Mouse (Mus musculus): ENCODE results near the gene Naxe. TPM values are rescaled to one million over a fixed set of nuclear protein-coding genes. Genes with fewer than 3 reads are reported as not detected.

The Naxe gene
- polyA plus RNA-seq, 1 experiment from 2014 or later, result 161 TPM

- peak within 1 kb of the TSS; percentile 64 for H3K4me3 ChIP-seq (replicated peaks; ENCODE audit: low read depth, low read length)
- ATAC-seq (replicated peaks; ENCODE audit: low FRiP score, low read depth), result peak; percentile 93
- no peak for TF ChIP-seq CTCF (IDR thresholded peaks at IDR 0.05; ENCODE audit: low read depth)
- H3K9me3 ChIP-seq (replicated peaks; ENCODE audit: low read length), result no peaks in the 10 kb centered on the region
- H3K36me3 ChIP-seq (ENCODE audit: insufficient read depth, low read length), result no peaks in the 10 kb centered on the region
- peaks cover 3% of the 10 kb centered on the region; the same call in 1 of the 2 replicates for H3K4me1 ChIP-seq (replicated peaks; ENCODE audit: insufficient read depth, low read length)
- peak within 1 kb of the TSS; percentile 52 for H3K9ac ChIP-seq (ENCODE audit: low read depth, low read length)
- 10% methylated on average over 36 of the region's 36 CpGs for WGBS
- H3K27ac ChIP-seq, result peak within 1 kb of the TSS; percentile 50; the same call in 1 of the 2 replicates
- peak within 1 kb of the TSS; percentile 75 for H3K4me2 ChIP-seq (ENCODE audit: low read length)
- DNase-seq (ENCODE audit: low spot score), result peak; percentile 95
- H3K27me3 ChIP-seq (ENCODE audit: insufficient read depth, low read length), result no peaks in the 10 kb centered on the region
Measured at GRCm38 (mm10) chr3:88042661-88043421, 15.5 kb downstream of the Naxe start, which contains the start of gene Gpatch4. TSS of gene Gpatch4 (plus strand) at chr3:88043108.

- H3K9ac ChIP-seq (ENCODE audit: low read depth, low read length), result no peak overlapping the region
- H3K4me1 ChIP-seq (replicated peaks; ENCODE audit: insufficient read depth, low read length), result no peaks in the 10 kb centered on the region
- H3K4me2 ChIP-seq (ENCODE audit: low read length), result no peak overlapping the region
- H3K27me3 ChIP-seq (ENCODE audit: insufficient read depth, low read length), result no peaks in the 10 kb centered on the region
- WGBS, result 55% methylated on average over 1 of the region's 1 CpGs
- H3K36me3 ChIP-seq (ENCODE audit: insufficient read depth, low read length), result no peaks in the 10 kb centered on the region
- H3K9me3 ChIP-seq (replicated peaks; ENCODE audit: low read length), result no peaks in the 10 kb centered on the region
- H3K27ac ChIP-seq, result no peak overlapping the region
- DNase-seq (ENCODE audit: low spot score) (no peak), ATAC-seq (replicated peaks; ENCODE audit: low FRiP score, low read depth) (no peak)
- TF ChIP-seq CTCF (IDR thresholded peaks at IDR 0.05; ENCODE audit: low read depth), result no peak
- no peak overlapping the region for H3K4me3 ChIP-seq (replicated peaks; ENCODE audit: low read depth, low read length)
Measured at GRCm38 (mm10) chr3:88035561-88036293, 22.6 kb downstream of the Naxe start.

GRCm38 (mm10) chr3:88033506-88033905 is 24.8 kb downstream of the Naxe start:
- WGBS, result 57% methylated on average over 5 of the region's 5 CpGs

GRCm38 (mm10) chr3:88030608-88031395 is 27.5 kb downstream of the Naxe start:
- DNase-seq (ENCODE audit: low spot score), result peak; percentile 63
- 0 out of 2 replicates have a peak, but pooled peaks cover 7% of the 10 kb centered on the region for H3K27me3 ChIP-seq (ENCODE audit: insufficient read depth, low read length)
- H3K4me1 ChIP-seq (replicated peaks; ENCODE audit: insufficient read depth, low read length), result no peaks in the 10 kb centered on the region
- H3K9ac ChIP-seq (ENCODE audit: low read depth, low read length), result no peak overlapping the region
- no peaks in the 10 kb centered on the region for H3K36me3 ChIP-seq (ENCODE audit: insufficient read depth, low read length)
- 0 out of 2 replicates have a peak overlapping the region, but pooled peaks have one; percentile 11 for H3K4me2 ChIP-seq (ENCODE audit: low read length)
- WGBS, result 11% methylated on average over 19 of the region's 19 CpGs
- H3K4me3 ChIP-seq (replicated peaks; ENCODE audit: low read depth, low read length), result no peak overlapping the region
- no peak overlapping the region for H3K27ac ChIP-seq
- TF ChIP-seq CTCF (IDR thresholded peaks at IDR 0.05; ENCODE audit: low read depth), result no peak
- no peak for ATAC-seq (replicated peaks; ENCODE audit: low FRiP score, low read depth)
- no peaks in the 10 kb centered on the region for H3K9me3 ChIP-seq (replicated peaks; ENCODE audit: low read length)

More at GRCm38 (mm10) chr3:88033506-88033905, 24.8 kb downstream of the Naxe start:
- ATAC-seq (replicated peaks; ENCODE audit: low FRiP score, low read depth), result no peak
- no peaks in the 10 kb centered on the region for H3K4me1 ChIP-seq (replicated peaks; ENCODE audit: insufficient read depth, low read length)
- H3K36me3 ChIP-seq (ENCODE audit: insufficient read depth, low read length), result no peaks in the 10 kb centered on the region
- no peak overlapping the region for H3K27ac ChIP-seq
- TF ChIP-seq CTCF (IDR thresholded peaks at IDR 0.05; ENCODE audit: low read depth), result no peak
- H3K9ac ChIP-seq (ENCODE audit: low read depth, low read length), result no peak overlapping the region
- no peaks in the 10 kb centered on the region for H3K27me3 ChIP-seq (ENCODE audit: insufficient read depth, low read length)
- H3K9me3 ChIP-seq (replicated peaks; ENCODE audit: low read length), result no peaks in the 10 kb centered on the region
- no peak for DNase-seq (ENCODE audit: low spot score)
- no peak overlapping the region for H3K4me2 ChIP-seq (ENCODE audit: low read length)
- no peak overlapping the region for H3K4me3 ChIP-seq (replicated peaks; ENCODE audit: low read depth, low read length)

- H3K9ac ChIP-seq (ENCODE audit: low read depth, low read length), result no peak within 1 kb of the TSS
- H3K27me3 ChIP-seq (ENCODE audit: insufficient read depth, low read length), result peaks cover 34% of the 10 kb centered on the region
- H3K4me1 ChIP-seq (replicated peaks; ENCODE audit: insufficient read depth, low read length), result peaks cover 13% of the 10 kb centered on the region
- H3K4me3 ChIP-seq (replicated peaks; ENCODE audit: low read depth, low read length), result no peak within 1 kb of the TSS
- no peak within 1 kb of the TSS for H3K27ac ChIP-seq
- DNase-seq (ENCODE audit: low spot score) (no peak), ATAC-seq (replicated peaks; ENCODE audit: low FRiP score, low read depth) (no peak)
- TF ChIP-seq CTCF (IDR thresholded peaks at IDR 0.05; ENCODE audit: low read depth), result peak; percentile 60
- H3K36me3 ChIP-seq (ENCODE audit: insufficient read depth, low read length), result no peaks in the 10 kb centered on the region
- 43% methylated on average over 5 of the region's 5 CpGs for WGBS
- H3K9me3 ChIP-seq (replicated peaks; ENCODE audit: low read length), result no peaks in the 10 kb centered on the region
- H3K4me2 ChIP-seq (ENCODE audit: low read length), result no peak within 1 kb of the TSS
Measured at GRCm38 (mm10) chr3:88027434-88028186, 30.7 kb downstream of the Naxe start, which contains the start of gene Hapln2. TSS of gene Hapln2 (minus strand) at chr3:88027583.

Data from kidney, postnatal 0 days (tissue).